8 mouse cellular contexts compared by ENCODE assay signal in the genomic region with DNA sequence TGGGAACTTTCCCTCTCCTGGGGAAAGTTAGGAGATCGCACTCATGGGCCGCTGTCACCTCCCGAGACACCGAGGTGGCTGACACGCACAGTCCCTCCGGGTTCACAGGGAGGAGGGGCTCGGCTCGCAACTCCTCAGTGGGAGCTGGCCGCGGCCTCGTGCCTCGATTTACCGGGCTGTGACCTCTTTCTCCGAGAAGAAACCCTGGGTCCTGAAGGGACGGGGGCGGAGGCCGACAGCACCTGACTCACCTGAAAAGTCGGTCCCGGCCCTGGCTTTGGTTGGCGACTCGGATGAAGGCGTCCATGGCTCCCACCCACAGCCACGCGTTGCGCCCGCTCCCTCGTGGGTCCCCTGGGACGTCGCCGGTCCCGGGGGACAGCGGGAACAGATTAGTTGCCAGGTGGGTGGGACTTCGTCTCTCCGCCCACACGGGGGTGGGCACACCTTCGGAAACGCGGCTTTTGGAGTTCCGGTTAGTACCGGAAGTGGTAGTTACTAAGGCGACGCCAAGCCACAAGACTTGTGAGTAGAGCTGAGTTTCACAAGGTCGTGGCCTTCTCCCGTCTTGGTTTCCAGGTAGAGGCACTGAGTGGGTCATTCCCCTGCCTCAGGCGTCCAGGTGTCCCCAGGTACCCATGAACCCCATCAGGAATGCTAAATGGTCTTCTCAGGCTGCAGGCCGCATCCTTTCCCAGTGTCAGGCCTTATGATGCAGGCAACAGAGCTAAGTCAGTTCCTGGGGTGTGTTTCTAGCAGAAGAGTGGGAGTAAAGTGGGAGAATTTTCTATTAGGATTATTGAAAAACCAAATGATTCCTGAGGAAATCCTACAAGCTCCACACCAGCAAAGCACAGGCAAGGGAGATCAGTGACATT. TPM values are rescaled to one million over a fixed set of nuclear protein-coding genes. Genes with fewer than 3 reads are reported as not detected.
DNase-seq lines count a peak whose midpoint lies in the region; ATAC-seq lines count a peak whose summit lies in the region.

TSS of gene Pex11a (minus strand) at position 473 of the 878 bp plus-strand sequence.
TSS of gene Wdr93 (plus strand) at position 505 of the 878 bp plus-strand sequence.

- peak; percentile 70 to 77 for DNase-seq in adrenal gland, adult 18-20 months (ENCODE audit: low spot score in 2 of 2)
- peak; percentile 90 for DNase-seq in embryo, embryonic 10.5 days (ENCODE audit: low spot score)
- DNase-seq in gastrocnemius, postnatal 10 days: peak; percentile 60
- DNase-seq in induced T-regulatory cell, adult 2 months (ENCODE audit: low read depth): peak; percentile 92
- peak; percentile 48 to 79 for DNase-seq in left cerebral cortex, adult 8-10 months (ENCODE audit: low spot score in 2 of 2)
- DNase-seq in right cerebral cortex, adult 18-20 months: peak; percentile 77
- DNase-seq in urinary bladder, postnatal 14 days (ENCODE audit: low spot score): peak; percentile 80

- ATAC-seq in megakaryocyte, adult 5-6 weeks (ENCODE audit: poor library complexity, severe bottlenecking): peak; percentile 99

RNA-seq across cellular contexts. Expression of gene Pex11a, which starts in this region (rescaled TPM):
- 10 to 100 TPM; 55.5 to 61.1 TPM for total RNA-seq in adrenal gland, adult 18-20 months (2021)
- 1 to 10 TPM; 3.9 to 4.2 TPM for total RNA-seq in gastrocnemius, postnatal 10 days (2021)
- total RNA-seq in left cerebral cortex, adult 8-10 months (2022): 10 to 100 TPM in 1 of 4 experiments, 1 to 10 TPM in 3; 9.4 to 10.7 (median 9.9) TPM
- 0.98 and 1.3 TPM in 2 replicates for total RNA-seq in megakaryocyte, adult 5-6 weeks (2015)
- total RNA-seq in megakaryocyte, adult 5-6 weeks (2017): 1.5 and 5.4 TPM in 2 replicates

RNA-seq across cellular contexts. Expression of gene Wdr93, which starts in this region (rescaled TPM):
- 1 to 10 TPM; 1.8 to 2.5 TPM for total RNA-seq in adrenal gland, adult 18-20 months (2021)
- total RNA-seq in gastrocnemius, postnatal 10 days (2021): under 1 TPM in 1 of 2 experiments, not detected in 1; 0.11 TPM
- under 1 TPM; 0.18 to 0.61 (median 0.34) TPM for total RNA-seq in left cerebral cortex, adult 8-10 months (2022)
- total RNA-seq in megakaryocyte, adult 5-6 weeks (2015): not detected in 2 replicates
- total RNA-seq in megakaryocyte, adult 5-6 weeks (2017): not detected in 2 replicates

Comparison
In these comparisons a context has a peak if more than half of its experiments do, and no peak if none do; other contexts are left out.
1. Peak in every context shown above with its lines: DNase-seq and ATAC-seq.
2. RNA of gene Pex11a (total RNA-seq): 55.5 to 61.1 TPM in adrenal gland, adult 18-20 months; 9.4 to 10.7 TPM in left cerebral cortex, adult 8-10 months, 3.9 to 4.2 TPM in gastrocnemius, postnatal 10 days and 0.98 to 5.4 TPM in megakaryocyte, adult 5-6 weeks; every median in the first group is over 4 times any median in the second.